Mouse (Mus musculus) adrenal gland, adult 8-10 months (tissue): ENCODE results near the gene Msl1. TPM values are rescaled to one million over a fixed set of nuclear protein-coding genes. Genes with fewer than 3 reads are reported as not detected.

Experiments
- DNase-seq: peaks from one replicate; pipeline ENCODE4 v3.0.0; 2022
- total RNA-seq, 4 experiments: library from RNA; stranded (reverse); gene quantifications; 2 replicates each; pipeline ENCODE4 v1.2.4; 2022

The Msl1 gene
- total RNA-seq, 4 experiments from 2014 or later = 93.5 to 98.5 (median 93.7) TPM

- no peak for DNase-seq
These were observed 18.3 kb upstream of the Msl1 start for GRCm38 (mm10) chr11:98776843-98777590.

GRCm38 (mm10) chr11:98777888-98778287 lies 17.4 kb upstream of the Msl1 start:
- no peak for DNase-seq

GRCm38 (mm10) chr11:98781851-98782512 lies 13.3 kb upstream of the Msl1 start:
- no peak for DNase-seq

GRCm38 (mm10) chr11:98782651-98783235 lies 12.6 kb upstream of the Msl1 start:
- no peak for DNase-seq

- DNase-seq = peak; percentile 99
These were observed 12.1 kb upstream of the Msl1 start for GRCm38 (mm10) chr11:98783236-98783696.

- no peak for DNase-seq
These were observed 11.2 kb upstream of the Msl1 start for GRCm38 (mm10) chr11:98784139-98784538.

- no peak for DNase-seq
These were observed 10.1 kb upstream of the Msl1 start for GRCm38 (mm10) chr11:98785214-98785613.

- peak; percentile 82 for DNase-seq
These were observed 9.5 kb upstream of the Msl1 start for GRCm38 (mm10) chr11:98785772-98786281.

- DNase-seq = peak; percentile 96
These were observed 8.7 kb upstream of the Msl1 start for GRCm38 (mm10) chr11:98786359-98787214.

- no peak for DNase-seq
These were observed 8.1 kb upstream of the Msl1 start for GRCm38 (mm10) chr11:98787229-98787628.

- no peak for DNase-seq
These were observed 7.6 kb upstream of the Msl1 start for GRCm38 (mm10) chr11:98787691-98788090.

- DNase-seq = no peak
These were observed 7.2 kb upstream of the Msl1 start for GRCm38 (mm10) chr11:98788139-98788538.

- peak; percentile 93 for DNase-seq
These were observed 6.6 kb upstream of the Msl1 start for GRCm38 (mm10) chr11:98788550-98789218.

GRCm38 (mm10) chr11:98789219-98789807 lies 6.0 kb upstream of the Msl1 start:
- DNase-seq = peak; percentile 46

- DNase-seq = no peak
These were observed 5.5 kb upstream of the Msl1 start for GRCm38 (mm10) chr11:98789824-98790223.

GRCm38 (mm10) chr11:98790631-98791205 lies 4.6 kb upstream of the Msl1 start:
- DNase-seq = no peak

- DNase-seq = no peak
These were observed 3.9 kb upstream of the Msl1 start for GRCm38 (mm10) chr11:98791448-98791847.

GRCm38 (mm10) chr11:98792081-98792480 lies 3.2 kb upstream of the Msl1 start:
- no peak for DNase-seq

GRCm38 (mm10) chr11:98794469-98795014 lies 774 bp upstream of the Msl1 start:
- peak; percentile 76 for DNase-seq

GRCm38 (mm10) chr11:98795714-98796514 lies 598 bp downstream of the Msl1 start:
- DNase-seq = peak; percentile 35
